Mouse (Mus musculus): ENCODE data around the gene Hist1h2ap.

- TF ChIP-seq CTCF (conservative IDR thresholded peaks at IDR 0.05; ENCODE audit: low read length): no peak
- TF ChIP-seq NANOG (IDR thresholded peaks at IDR 0.05; ENCODE audit: borderline replicate concordance, low read length): no peak
These were observed 28.3 kb upstream of the Hist1h2ap start for GRCm38 (mm10) chr13:21861608-21862007.
